Mouse (Mus musculus) kidney, embryonic 15.5 days (tissue): ENCODE data around the gene Hdac4. TPM values are rescaled to one million over a fixed set of nuclear protein-coding genes. Genes with fewer than 3 reads are reported as not detected.

Experiments used
- ATAC-seq: fragments of 200-750 bp; cut with Nextera tagmentation; replicated peaks from 2 replicates; pipeline ENCODE4 v1.8.0; 2017; ENCODE audit warnings: moderate TSS enrichment; ENCODE audit not compliant: low FRiP score
- H3K27ac ChIP-seq: fragments of 300-500 bp; sonication (generic); 2 replicates; pipeline ENCODE4 v1.5.1; 2015; ENCODE audit warnings: mild to moderate bottlenecking, inconsistent platforms
- H3K27me3 ChIP-seq: fragments of 300-500 bp; sonication (generic); 2 replicates; pipeline ENCODE4 v1.6.1; 2015; ENCODE audit warnings: inconsistent platforms
- H3K36me3 ChIP-seq: fragments of 300-500 bp; sonication (generic); 2 replicates; pipeline ENCODE4 v1.6.1; 2015; ENCODE audit warnings: inconsistent platforms
- H3K4me1 ChIP-seq: fragments of 300-500 bp; sonication (generic); 2 replicates; pipeline ENCODE4 v1.6.1; 2015; ENCODE audit warnings: inconsistent platforms
- H3K4me2 ChIP-seq: fragments of 300-500 bp; sonication (generic); 2 replicates; pipeline ENCODE4 v1.6.1; 2015; ENCODE audit warnings: moderate library complexity, mild to moderate bottlenecking, inconsistent platforms
- H3K4me3 ChIP-seq: fragments of 300-500 bp; sonication (generic); replicated peaks from 2 replicates; pipeline ENCODE4 v1.5.1; 2015; ENCODE audit warnings: mild to moderate bottlenecking, inconsistent platforms
- H3K9ac ChIP-seq: fragments of 300-500 bp; sonication (generic); 2 replicates; pipeline ENCODE4 v1.6.1; 2015; ENCODE audit warnings: mild to moderate bottlenecking, inconsistent platforms
- H3K9me3 ChIP-seq: fragments of 300-500 bp; sonication (generic); replicated peaks from 2 replicates; pipeline ENCODE4 v1.6.1; 2016; ENCODE audit warnings: inconsistent platforms
- WGBS: fragments of 180-500 bp; shearing (Covaris S2); methylation state at CpG from one replicate; pipeline ENCODE4 v1.1.7; 2015; ENCODE audit warnings: mixed read lengths; 5-methylcytosine and 5-hydroxymethylcytosine counted together
- polyA plus RNA-seq: library from polyadenylated mRNA; unstranded; fragments of >200 nt; fragmentation: Nextera tagmentation; extraction: Ambion mirVana; gene quantifications from 2 replicates; pipeline ENCODE4 v1.2.1, GENCODE M21; 2015

Hdac4 gene
- polyA plus RNA-seq, 1 experiment from 2014 or later, result 18.1 TPM

DNA sequence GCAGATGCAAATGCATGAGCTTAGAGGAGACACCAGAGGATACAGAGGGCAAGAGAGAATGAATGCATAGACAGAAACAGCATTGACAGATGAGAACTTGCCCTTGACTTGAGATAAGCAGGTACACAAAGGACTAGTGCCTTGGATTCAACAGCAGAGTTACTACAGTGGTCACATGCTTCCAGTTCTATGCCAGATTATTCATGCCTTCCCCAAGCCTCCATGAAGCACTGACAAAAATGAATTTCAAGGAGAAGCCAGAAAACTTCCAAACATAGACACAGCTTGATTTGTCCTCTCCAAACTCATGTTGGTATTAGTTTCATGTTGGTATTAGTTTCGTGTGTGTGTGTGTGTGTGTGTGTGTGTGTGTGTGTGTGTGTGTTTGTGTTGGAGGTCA is 149.8 kb downstream of the Hdac4 start:
- H3K4me2 ChIP-seq, result no peak overlapping the region
- H3K27ac ChIP-seq, result no peak overlapping the region
- no peaks in the 10 kb centered on the region for H3K27me3 ChIP-seq
- H3K4me3 ChIP-seq, result no peak overlapping the region
- no peak for ATAC-seq
- H3K36me3 ChIP-seq, result no peaks in the 10 kb centered on the region
- H3K9me3 ChIP-seq, result no peaks in the 10 kb centered on the region
- no peak overlapping the region for H3K9ac ChIP-seq
- H3K4me1 ChIP-seq, result 0 out of 2 replicates have a peak, but pooled peaks cover 2% of the 10 kb centered on the region
- 74% methylated on average over 1 of the region's 1 CpGs for WGBS

DNA sequence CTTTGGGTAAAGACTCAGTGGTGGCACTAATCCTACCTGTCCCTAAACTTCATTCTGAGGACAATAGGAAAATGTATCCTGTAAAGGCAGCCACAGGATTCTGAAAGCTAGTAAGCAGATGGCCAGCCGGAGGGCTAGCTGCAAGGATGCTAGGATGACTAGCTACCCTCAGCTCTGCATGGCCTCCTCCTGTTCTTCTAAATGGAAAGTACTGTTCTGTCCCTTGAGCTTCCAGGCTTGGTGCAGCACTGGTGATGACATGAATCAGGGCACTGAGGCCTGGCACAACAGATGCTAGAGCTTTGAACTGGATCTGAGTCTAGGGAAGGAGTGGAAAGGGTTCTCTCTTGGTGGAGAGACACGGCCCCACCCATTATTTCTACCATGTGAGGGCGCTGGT is 150.6 kb downstream of the Hdac4 start:
- ATAC-seq, result no peak
- Histone ChIP-seq H3K9me3 (no peaks in the 10 kb centered on the region), H3K4me1 (0 out of 2 replicates have a peak, but pooled peaks cover 2% of the 10 kb centered on the region), H3K4me3 (no peak overlapping the region), H3K27ac (no peak overlapping the region), H3K27me3 (no peaks in the 10 kb centered on the region), H3K36me3 (no peaks in the 10 kb centered on the region), H3K4me2 (no peak overlapping the region), H3K9ac (no peak overlapping the region)
- WGBS, result 86% methylated on average over 3 of the region's 3 CpGs

DNA sequence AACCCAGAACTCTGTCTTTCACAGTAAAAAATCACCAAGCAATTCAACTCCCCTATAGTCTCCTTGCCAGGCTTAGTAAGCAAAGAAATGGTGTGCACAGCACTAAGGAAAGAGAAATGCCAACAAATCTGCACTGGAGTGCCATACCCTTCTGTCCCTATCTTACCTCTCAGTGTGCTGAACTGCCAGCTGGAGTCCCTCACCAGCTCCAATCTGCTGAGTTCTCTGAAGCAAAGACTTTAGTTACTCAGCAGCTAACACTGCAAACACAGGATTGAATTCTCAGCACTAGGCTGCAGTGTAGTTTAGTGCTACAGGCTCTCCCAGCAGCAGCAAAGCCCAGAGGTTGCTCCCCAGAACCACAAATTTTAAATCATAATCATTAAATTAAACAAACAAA is 151.5 kb downstream of the Hdac4 start:
- Histone ChIP-seq H3K9me3 (no peaks in the 10 kb centered on the region), H3K27ac (no peak overlapping the region), H3K27me3 (no peaks in the 10 kb centered on the region), H3K4me3 (no peak overlapping the region), H3K4me1 (0 out of 2 replicates have a peak, but pooled peaks cover 2% of the 10 kb centered on the region), H3K36me3 (no peaks in the 10 kb centered on the region), H3K4me2 (no peak overlapping the region), H3K9ac (no peak overlapping the region)
- no peak for ATAC-seq

DNA sequence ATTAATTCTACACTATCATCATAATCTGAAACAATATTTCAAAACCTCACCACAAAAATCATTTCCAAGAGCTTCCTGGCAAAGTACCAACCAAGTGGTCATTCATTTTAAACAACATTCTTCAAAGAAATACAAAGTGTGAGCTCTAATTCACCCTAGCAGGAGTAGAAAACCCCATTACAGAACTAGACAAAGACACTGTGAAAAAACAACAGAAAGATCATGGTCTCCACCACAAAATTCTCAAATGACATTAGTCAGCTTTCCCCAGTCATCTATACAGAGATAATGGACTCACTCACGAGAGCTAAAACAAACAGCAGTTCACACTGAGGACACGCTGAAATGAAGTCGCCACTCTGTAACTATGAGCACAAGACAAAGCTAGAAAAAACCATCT is 153.4 kb downstream of the Hdac4 start:
- no peaks in the 10 kb centered on the region for H3K36me3 ChIP-seq
- no peak for ATAC-seq
- H3K4me3 ChIP-seq, result no peak overlapping the region
- WGBS, result 35% methylated on average over 3 of the region's 3 CpGs
- no peaks in the 10 kb centered on the region for H3K27me3 ChIP-seq
- no peaks in the 10 kb centered on the region for H3K9me3 ChIP-seq
- H3K4me2 ChIP-seq, result no peak overlapping the region
- no peak overlapping the region for H3K27ac ChIP-seq
- H3K9ac ChIP-seq, result no peak overlapping the region
- H3K4me1 ChIP-seq, result 0 out of 2 replicates have a peak, but pooled peaks cover 2% of the 10 kb centered on the region

DNA sequence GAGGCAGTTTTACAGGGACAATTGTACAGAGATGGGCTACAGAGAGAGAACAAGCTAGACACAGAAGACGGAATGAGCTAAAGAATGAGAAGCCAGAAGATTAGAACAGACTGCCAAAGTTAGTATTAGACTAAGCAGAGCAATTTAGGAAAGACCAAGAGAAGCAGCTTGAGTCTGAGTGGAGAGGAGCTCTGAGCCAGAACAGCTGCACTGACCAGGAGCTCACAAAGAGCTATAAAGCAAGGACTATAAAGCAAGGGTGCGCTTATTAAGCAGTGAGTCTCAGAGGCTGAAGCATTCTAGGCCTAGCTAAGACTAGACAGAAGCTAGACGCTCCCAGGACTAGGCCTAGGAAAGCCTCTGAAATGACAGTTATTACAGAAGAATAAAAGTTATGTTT is 154.2 kb downstream of the Hdac4 start:
- Histone ChIP-seq H3K9ac (no peak overlapping the region), H3K4me3 (no peak overlapping the region), H3K36me3 (no peaks in the 10 kb centered on the region), H3K4me2 (no peak overlapping the region), H3K9me3 (no peaks in the 10 kb centered on the region), H3K4me1 (0 out of 2 replicates have a peak, but pooled peaks cover 2% of the 10 kb centered on the region), H3K27ac (no peak overlapping the region), H3K27me3 (no peaks in the 10 kb centered on the region)
- ATAC-seq, result no peak
- WGBS, result 61% methylated on average over 3 of the region's 3 CpGs

DNA sequence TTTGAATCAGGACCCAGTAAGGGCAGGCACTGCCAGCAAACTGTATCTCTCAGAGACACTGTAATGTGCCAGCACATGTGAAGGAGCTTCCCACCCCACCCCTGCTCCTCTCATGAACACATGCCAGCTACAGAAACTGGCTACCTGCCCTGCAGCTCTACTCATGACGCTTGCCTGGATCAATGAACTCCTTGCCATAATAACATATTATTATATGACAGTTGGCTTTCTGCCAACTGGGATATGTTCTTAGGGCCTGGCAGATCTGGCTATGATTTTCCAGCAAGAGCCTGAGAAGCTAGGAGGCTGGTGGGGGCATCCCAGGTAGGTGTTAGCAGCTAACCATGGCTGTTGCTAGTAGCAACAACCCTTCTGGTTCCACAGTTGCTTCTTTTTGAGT is 156.8 kb downstream of the Hdac4 start:
- Histone ChIP-seq H3K9ac (no peak overlapping the region), H3K36me3 (no peaks in the 10 kb centered on the region), H3K4me1 (0 out of 2 replicates have a peak, but pooled peaks cover 4% of the 10 kb centered on the region), H3K27ac (no peak overlapping the region), H3K27me3 (no peaks in the 10 kb centered on the region), H3K4me3 (no peak overlapping the region), H3K9me3 (no peaks in the 10 kb centered on the region), H3K4me2 (no peak overlapping the region)
- WGBS, result 58% methylated on average over 1 of the region's 1 CpGs
- ATAC-seq, result no peak

DNA sequence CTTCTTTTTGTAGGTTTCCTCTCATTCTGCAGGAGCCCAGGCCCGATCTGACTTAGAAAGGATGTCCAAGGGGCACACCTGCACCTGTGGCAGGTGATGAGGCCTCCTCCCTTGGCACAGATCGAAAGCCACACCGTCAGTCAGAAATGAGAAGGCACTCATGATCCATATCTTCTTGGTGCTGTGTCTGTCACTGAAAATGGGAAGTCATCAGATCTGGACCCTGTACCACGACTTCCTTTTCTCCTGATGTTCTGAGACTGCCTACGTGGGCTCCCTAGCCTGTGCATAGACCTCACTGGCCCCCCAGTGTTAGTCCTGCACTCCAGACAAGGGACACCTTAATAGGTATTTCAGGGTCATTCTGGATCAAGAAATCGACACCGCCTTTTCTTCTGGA is 158.5 kb downstream of the Hdac4 start:
- no peaks in the 10 kb centered on the region for H3K27me3 ChIP-seq
- no peak overlapping the region for H3K27ac ChIP-seq
- no peak overlapping the region for H3K9ac ChIP-seq
- no peaks in the 10 kb centered on the region for H3K36me3 ChIP-seq
- ATAC-seq, result no peak
- no peak overlapping the region for H3K4me2 ChIP-seq
- 89% methylated on average over 7 of the region's 7 CpGs for WGBS
- 0 out of 2 replicates have a peak, but pooled peaks cover 4% of the 10 kb centered on the region for H3K4me1 ChIP-seq
- no peaks in the 10 kb centered on the region for H3K9me3 ChIP-seq
- no peak overlapping the region for H3K4me3 ChIP-seq

DNA sequence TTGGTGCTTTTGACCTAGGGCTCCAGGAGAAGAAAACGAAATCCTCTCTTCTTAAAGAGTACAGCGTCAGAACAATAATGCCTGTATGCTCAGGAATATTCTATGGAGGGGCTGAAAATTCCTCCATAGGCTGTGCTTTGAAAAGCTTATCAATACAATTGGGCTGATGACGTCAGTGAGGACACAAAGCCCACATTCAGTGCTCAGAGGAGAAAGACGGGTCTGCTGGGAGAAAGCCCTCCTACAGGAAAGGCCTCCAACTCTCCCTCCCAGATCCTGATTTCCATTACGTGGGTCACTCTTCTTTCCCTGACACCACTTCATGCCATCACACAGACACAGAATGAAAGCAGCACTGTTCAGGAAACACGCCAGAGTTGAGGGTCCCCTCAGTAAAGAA is 159.7 kb downstream of the Hdac4 start:
- ATAC-seq, result no peak
- H3K4me3 ChIP-seq, result no peak overlapping the region
- WGBS, result 75% methylated on average over 6 of the region's 6 CpGs

DNA sequence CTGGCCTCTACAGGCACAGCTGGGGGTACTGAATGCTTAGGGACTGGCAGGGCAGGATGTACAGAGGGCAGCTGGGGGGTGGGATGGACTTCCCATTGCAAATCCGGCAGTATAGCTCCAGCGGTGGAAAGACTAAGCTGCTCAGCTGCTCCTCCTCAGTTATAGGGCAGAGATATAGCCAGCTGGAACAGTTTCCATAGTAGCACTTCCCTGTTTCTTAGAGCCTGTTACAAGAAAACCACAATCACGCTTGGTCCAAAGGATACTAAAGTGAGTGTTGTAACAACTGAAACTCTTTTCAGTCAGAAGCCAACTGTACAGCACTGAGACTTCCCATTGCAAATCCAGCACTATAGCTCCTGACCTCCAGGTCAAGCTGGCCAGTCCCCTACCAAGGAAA is 161.3 kb downstream of the Hdac4 start:
- Histone ChIP-seq H3K27ac (no peak overlapping the region), H3K27me3 (no peaks in the 10 kb centered on the region), H3K9me3 (no peaks in the 10 kb centered on the region), H3K4me1 (0 out of 2 replicates have a peak, but pooled peaks cover 2% of the 10 kb centered on the region), H3K4me3 (no peak overlapping the region), H3K36me3 (peaks cover 8% of the 10 kb centered on the region), H3K4me2 (no peak overlapping the region), H3K9ac (no peak overlapping the region)
- 93% methylated on average over 3 of the region's 3 CpGs for WGBS
- ATAC-seq, result no peak

More for the DNA sequence above, 159.7 kb downstream of the Hdac4 start:
- Histone ChIP-seq H3K9me3 (no peaks in the 10 kb centered on the region), H3K27me3 (no peaks in the 10 kb centered on the region), H3K4me2 (no peak overlapping the region), H3K27ac (no peak overlapping the region), H3K9ac (no peak overlapping the region), H3K36me3 (no peaks in the 10 kb centered on the region), H3K4me1 (0 out of 2 replicates have a peak, but pooled peaks cover 2% of the 10 kb centered on the region)

DNA sequence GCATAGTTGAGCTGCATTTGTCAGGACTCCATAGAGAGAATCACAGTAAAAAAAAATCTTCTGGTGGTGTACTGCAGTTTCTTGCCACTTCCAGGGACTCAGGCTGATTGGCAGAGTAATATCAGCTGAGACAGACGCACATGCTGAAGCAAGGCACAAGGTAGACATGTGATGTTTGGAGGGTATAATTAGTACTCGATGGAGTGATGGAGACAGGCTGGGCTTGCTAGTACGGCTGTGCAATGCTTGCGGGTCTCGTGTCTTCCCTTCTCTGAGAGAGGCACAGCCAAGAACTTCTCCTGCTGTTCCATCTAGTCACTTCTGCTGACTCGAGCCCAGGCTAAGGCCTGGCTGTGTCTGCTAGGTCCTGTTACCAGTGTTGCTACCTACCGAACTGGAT is 162.0 kb downstream of the Hdac4 start:
- H3K9ac ChIP-seq, result no peak overlapping the region
- no peak overlapping the region for H3K27ac ChIP-seq
- H3K4me2 ChIP-seq, result no peak overlapping the region
- H3K27me3 ChIP-seq, result no peaks in the 10 kb centered on the region
- 0 out of 2 replicates have a peak, but pooled peaks cover 2% of the 10 kb centered on the region for H3K4me1 ChIP-seq
- peaks cover 16% of the 10 kb centered on the region for H3K36me3 ChIP-seq
- no peak overlapping the region for H3K4me3 ChIP-seq
- ATAC-seq, result no peak
- WGBS, result 92% methylated on average over 7 of the region's 7 CpGs
- H3K9me3 ChIP-seq, result no peaks in the 10 kb centered on the region

DNA sequence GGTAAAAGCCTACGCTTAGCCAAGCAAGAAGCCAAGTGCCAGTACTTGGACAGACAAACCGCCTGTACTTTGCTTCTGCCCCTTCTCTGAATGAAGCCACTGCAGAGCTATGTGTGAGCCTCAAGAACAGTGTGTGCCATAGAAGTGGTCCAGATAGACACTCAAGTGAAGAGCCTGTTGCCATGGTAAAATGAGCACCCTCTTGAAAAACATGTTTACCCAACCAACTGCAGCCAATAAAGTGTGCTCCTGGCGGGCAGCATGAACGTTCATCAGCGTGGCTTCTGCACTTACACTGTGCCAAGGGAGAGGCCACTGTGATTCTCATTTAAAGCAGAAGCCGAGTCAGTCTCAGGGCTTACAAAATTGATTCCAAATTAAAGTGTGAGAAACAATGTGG is 165.0 kb downstream of the Hdac4 start:
- Histone ChIP-seq H3K27me3 (no peaks in the 10 kb centered on the region), H3K4me1 (no peaks in the 10 kb centered on the region), H3K9ac (no peak overlapping the region), H3K36me3 (peaks cover 36% of the 10 kb centered on the region), H3K9me3 (no peaks in the 10 kb centered on the region), H3K27ac (no peak overlapping the region), H3K4me2 (no peak overlapping the region), H3K4me3 (no peak overlapping the region)
- WGBS, result 80% methylated on average over 6 of the region's 6 CpGs
- no peak for ATAC-seq

DNA sequence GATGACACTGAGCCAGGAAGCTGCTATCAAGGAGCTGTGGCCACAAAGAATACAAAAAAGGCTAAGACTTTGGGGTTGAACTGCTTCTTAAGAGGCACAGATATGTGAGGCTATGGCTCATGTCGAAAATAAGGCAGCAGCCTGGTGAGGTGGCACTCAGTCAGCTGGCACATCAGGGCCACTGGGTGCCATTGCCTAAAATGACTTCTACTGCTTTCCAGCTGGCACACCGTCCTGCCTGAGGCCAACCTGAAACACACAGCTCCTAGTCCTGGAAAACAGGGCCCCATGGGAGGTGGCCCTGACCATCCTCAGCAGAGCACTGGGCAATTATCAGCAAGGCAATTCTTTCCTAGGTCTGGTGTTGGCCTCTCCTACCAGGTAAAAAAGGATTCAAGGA is 167.3 kb downstream of the Hdac4 start:
- H3K9me3 ChIP-seq, result no peaks in the 10 kb centered on the region
- peaks cover 36% of the 10 kb centered on the region for H3K36me3 ChIP-seq
- no peak overlapping the region for H3K27ac ChIP-seq
- no peak overlapping the region for H3K4me2 ChIP-seq
- no peaks in the 10 kb centered on the region for H3K4me1 ChIP-seq
- no peak overlapping the region for H3K4me3 ChIP-seq
- 89% methylated on average over 2 of the region's 2 CpGs for WGBS
- ATAC-seq, result no peak
- H3K9ac ChIP-seq, result no peak overlapping the region
- H3K27me3 ChIP-seq, result no peaks in the 10 kb centered on the region

DNA sequence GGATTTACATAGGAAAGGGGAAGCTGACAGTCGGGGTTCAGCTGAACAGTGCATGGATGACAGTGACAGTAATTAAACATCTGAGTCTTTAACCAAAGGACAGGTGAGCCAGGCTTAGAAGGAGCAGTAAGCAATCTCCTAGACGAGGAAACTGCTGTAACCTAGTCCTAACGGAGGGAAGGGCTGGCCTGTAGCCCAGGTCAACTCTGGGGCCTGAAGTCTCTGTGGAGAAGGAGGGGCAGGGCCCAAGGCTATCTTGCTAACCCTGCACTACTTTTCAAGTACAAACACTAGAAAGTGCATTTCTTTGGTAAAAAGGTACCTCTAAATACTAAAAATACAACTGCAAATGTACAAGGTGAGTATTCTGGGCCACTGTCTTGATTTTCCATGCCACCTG is 169.1 kb downstream of the Hdac4 start:
- Histone ChIP-seq H3K36me3 (peaks cover 36% of the 10 kb centered on the region), H3K4me1 (no peaks in the 10 kb centered on the region), H3K9ac (no peak overlapping the region), H3K27me3 (no peaks in the 10 kb centered on the region), H3K4me3 (no peak overlapping the region), H3K9me3 (no peaks in the 10 kb centered on the region), H3K4me2 (no peak overlapping the region), H3K27ac (no peak overlapping the region)
- 80% methylated on average over 3 of the region's 3 CpGs for WGBS
- ATAC-seq, result no peak
